Mouse (Mus musculus) brain, embryonic 14.5 days (tissue): ENCODE measurements around the gene Pdf. TPM values are rescaled to one million over a fixed set of nuclear protein-coding genes. Genes with fewer than 3 reads are reported as not detected.
"Not testable (repeated sequence)": the region's sequence is repeated elsewhere in the genome, so short reads cannot be mapped to it uniquely, and the experiment has no call there.

ENCODE experiments used
- DNase-seq: peaks from one replicate; pipeline ENCODE4 v3.0.0-alpha.2; 2011; ENCODE audit warnings: low read depth
- CTCF ChIP-seq: fragments of 200-500 bp; IDR thresholded peaks from 2 replicates; pipeline ENCODE4 v1.5.1; 2012; ENCODE audit warnings: inconsistent platforms, mild to moderate bottlenecking, moderate library complexity, borderline replicate concordance; ENCODE audit not compliant: insufficient read depth, insufficient read length; ENCODE audit errors: extremely low read depth
- POLR2A ChIP-seq: fragments of 200-500 bp; IDR thresholded peaks from 2 replicates; pipeline ENCODE4 v1.6.1; 2012; ENCODE audit warnings: mild to moderate bottlenecking, inconsistent platforms, borderline replicate concordance; ENCODE audit not compliant: poor library complexity, insufficient read depth, insufficient read length, severe bottlenecking; ENCODE audit errors: extremely low read depth
- polyA plus RNA-seq: library from polyadenylated mRNA; depleted of rRNA; stranded (reverse); fragments of >200 nt; gene quantifications from 2 replicates; pipeline ENCODE4 v1.2.3, GENCODE M21; 2012

Gene Pdf
- polyA plus RNA-seq, 1 experiment: 27.6 TPM

DNA sequence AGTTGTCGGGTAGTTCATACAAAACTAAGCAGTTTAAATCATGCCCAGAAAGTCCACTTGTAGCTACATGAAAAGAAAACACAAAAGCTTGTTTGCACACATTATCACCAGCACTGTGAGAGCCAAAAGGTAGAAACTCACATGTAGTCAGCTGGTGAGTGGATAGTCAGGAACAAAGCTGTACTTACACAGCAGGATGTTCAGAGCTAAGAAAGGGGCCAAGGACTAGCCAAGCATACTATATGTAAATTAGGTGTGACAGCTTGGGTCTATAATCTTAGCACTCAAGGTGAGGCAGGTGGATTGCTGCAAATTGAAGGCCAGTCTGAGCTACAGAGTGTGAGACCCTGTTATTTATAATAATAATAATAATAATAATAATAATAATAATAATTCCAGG lies 14.2 kb upstream of the Pdf start:
- TF ChIP-seq CTCF: no peak
- TF ChIP-seq POLR2A: no peak
- no peak for DNase-seq

DNA sequence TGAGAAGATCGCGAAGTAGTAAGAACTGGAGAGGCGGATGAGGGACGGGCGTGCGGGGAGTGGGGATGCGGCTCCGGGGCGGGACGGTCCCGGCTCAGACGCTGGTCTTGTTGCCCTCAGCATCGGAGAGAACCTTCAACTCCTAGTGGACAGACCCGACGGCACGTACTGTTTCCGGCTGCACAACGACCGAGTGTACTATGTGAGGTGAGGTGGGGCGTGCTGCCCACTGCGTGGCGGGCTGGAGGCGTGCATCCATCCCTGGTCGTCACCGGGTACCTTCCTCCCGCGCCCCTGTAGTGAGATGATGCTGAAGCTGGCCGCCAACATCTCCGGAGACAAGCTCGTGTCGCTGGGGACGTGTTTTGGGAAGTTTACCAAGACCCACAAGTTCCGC lies 8.6 kb upstream of the Pdf start:
- DNase-seq: no peak

DNA sequence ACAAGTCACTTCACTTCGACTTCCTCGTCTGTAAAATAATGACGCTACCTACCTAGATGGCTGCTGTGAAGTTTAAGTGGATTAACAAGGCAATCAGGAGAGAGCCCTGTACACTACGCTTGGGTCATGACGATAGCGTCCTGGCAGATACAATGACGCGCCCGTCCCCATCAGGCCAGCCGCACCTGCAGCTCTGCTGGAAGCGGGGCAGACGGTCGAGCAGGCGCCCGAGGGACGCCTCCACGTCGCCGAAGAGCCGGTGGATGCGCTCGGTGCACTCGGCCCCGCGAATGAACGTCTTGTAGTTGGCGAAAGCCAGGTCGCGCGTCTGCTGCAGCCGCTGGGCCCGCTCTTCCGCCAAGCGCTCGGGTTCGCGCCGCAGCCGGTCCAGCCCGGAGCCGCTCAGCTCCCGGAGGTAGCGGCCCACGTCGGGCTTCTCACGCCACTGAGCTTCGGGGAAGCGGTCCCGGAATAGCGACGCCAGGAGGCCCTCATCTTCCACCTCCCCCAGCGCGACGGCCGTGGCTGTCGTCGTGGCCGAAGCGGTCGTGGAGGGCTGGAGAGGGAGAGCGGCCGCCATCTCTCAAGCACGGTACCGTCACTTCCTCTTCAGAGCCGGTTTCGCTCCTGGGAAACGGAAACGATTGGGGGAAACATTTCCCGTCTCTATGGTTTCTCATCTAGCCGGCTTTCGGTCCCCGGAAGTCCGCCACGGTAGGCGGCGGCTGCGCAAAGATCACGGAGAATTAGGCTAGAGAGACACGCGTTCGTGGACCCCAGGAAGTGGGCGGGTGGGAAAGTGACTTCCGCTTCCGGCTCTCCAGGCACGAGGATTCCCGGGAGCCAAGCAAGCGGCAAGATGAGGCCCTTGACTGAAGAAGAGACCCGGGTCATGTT lies 7.9 kb upstream of the Pdf start, which contains the start of the genes Cog8 and Nip7:
Gene Cog8 (minus strand): TSS at position 614 of the 897 bp plus-strand sequence.
Gene Nip7 (plus strand): TSS at position 802 of the 897 bp plus-strand sequence.
- DNase-seq: peak; percentile 100
- TF ChIP-seq POLR2A: peak; percentile 55; the same call in 1 of the 2 replicates
- no peak for TF ChIP-seq CTCF

More for the DNA sequence above, 8.6 kb upstream of the Pdf start:
- TF ChIP-seq POLR2A: no peak
- TF ChIP-seq CTCF: no peak

DNA sequence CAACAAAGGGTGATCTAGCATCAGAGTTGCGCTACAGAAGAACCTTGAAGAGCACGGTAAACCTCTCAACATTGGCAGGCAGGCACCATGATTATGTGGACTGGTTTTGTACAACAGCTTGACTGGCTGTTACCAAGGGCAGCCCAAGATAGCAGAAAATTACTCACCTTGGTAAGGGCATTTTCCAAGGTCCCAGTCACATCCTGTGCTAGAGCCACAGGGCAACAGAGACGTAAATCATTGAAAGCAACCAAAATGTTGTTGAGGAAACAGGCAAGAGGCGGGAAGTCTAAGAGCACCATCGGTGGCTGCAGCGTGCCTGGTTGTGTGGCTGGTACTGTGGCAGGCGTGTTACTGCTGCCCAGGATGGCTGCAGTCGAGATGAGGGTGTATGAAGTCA lies 3.6 kb upstream of the Pdf start:
- DNase-seq: no peak
- no peak for TF ChIP-seq CTCF
- no peak for TF ChIP-seq POLR2A

DNA sequence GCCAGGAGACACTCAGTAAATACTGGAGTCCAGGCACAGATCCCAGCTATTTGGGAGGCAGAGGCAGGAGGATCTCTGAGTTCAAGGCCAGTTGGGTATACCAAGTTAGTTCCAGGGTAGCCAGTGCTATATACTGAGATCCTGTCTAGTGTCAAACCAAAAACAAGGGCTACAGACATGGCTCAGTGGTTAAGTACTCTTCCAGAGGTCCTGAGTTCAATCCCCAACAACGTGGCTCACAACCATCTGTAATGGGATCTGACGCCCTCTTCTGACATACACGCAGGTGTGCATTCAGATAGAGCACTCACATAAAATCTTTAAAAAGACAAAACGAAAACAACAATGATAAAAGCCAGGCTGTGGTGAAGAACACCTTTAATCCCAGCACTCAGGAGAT lies 1.1 kb upstream of the Pdf start:
- TF ChIP-seq CTCF: no peak
- no peak for TF ChIP-seq POLR2A
- DNase-seq: no peak

DNA sequence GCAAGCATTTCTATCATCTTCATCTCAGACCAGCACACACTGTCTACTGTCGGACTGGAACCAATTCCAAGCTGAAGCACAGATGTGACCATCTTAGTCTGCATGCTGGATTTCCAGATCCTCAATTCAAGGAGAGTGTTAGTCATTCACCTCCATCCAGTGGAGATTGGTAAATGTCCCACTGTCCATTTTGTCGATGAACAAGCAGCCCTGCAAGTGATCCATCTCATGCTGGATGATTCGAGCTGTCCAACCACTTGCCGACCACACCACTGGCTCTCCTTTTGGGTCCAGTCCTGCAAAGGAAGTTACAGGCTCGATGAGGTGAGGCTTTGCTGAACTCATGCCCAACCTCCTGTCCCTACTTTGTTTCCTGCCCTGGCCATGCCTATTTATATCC lies 1.4 kb downstream of the Pdf start:
- DNase-seq: no peak
- no peak for TF ChIP-seq CTCF
- TF ChIP-seq POLR2A: no peak

DNA sequence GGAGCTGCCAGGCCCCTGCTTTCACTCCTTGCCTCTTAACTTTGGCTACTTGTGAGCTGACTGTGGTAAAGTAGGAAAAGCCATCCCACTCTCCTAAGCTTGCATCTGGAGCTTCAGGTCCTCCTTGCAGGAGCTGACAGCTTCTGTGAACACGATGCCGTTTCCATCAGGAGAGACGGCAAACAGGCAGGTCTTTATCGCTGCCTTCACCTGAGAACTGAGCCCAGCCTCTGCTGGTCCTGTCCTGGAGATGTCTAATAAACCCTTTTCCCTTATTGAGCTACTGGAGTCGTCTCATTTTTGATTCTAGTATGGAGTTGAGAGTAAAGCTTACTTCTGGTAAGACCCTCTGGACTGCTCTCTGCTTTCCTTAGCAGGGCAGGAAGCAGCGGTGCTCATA lies 2.9 kb downstream of the Pdf start:
- TF ChIP-seq CTCF: no peak
- no peak for TF ChIP-seq POLR2A
- DNase-seq: no peak

DNA sequence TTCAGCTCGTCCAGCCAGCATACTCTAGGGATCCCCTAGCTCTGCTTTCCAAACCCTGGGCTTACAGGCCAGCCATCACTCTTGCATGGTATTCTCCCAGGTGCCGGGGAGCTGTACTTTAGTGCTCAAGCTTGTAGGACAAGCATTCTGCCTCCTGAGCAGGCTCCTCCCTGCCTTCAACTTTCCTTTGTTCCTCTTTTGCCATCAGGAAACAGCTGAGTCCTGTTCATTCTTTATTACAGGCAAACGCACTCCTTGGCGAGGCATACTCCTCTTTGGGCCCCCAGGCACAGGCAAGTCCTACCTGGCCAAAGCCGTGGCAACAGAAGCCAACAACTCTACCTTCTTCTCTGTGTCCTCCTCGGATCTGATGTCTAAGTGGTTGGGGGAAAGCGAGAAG lies 7.8 kb downstream of the Pdf start:
- no peak for TF ChIP-seq CTCF
- no peak for TF ChIP-seq POLR2A
- no peak for DNase-seq

DNA sequence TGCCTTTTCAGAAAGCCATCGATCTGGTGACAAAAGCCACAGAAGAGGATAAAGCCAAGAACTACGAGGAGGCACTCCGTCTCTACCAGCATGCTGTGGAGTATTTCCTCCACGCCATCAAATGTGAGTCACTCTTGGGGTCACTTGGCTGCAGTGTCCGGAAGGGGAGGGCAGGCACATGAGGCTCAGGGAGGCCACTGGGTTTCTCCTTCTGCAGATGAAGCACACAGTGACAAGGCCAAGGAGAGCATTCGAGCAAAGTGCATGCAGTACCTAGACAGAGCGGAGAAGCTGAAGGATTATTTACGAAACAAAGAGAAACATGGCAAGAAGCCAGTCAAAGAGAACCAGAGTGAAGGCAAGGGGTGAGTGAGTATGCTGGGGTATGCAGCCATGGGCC lies 11.8 kb downstream of the Pdf start:
- no peak for DNase-seq
- no peak for TF ChIP-seq CTCF
- no peak for TF ChIP-seq POLR2A

DNA sequence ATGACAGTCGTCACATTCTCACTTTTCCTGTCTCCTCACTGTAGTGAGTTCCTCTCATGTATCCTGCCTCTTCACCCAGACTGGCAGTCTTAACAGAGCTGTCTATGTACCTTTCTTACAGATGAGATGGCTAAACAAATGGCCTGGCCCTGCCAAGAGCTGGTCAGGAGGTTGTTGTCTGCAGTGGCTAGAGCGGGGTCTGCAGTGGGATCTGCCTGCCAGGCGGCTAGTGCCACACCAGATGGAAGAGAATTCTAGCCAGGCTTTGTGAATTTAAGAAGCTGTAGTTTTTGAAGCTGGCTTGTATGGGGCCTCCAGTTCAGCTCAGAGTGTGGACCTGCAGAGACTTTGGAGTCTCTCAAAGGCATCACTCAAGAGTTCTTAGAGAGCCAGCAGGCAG lies 12.8 kb downstream of the Pdf start:
- TF ChIP-seq CTCF (no peak), POLR2A (no peak)
- DNase-seq: no peak

DNA sequence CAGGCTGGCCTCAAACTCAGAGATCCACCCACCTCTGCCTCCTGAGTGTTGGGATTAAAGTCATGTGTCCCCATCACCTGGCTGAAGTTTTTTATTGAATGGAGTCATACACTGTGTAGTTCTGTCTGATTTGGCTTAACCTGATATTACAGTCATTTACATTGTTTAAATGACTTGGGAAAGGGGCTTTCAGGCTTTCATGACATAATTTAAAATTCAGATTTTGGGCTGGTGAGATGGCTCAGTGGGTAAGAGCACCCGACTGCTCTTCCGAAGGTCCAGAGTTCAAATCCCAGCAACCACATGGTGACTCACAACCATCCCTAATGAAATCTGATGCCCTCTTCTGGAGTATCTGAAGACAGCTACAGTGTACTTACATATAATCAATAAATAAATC lies 14.8 kb downstream of the Pdf start:
- not testable (repeated sequence) for DNase-seq

DNA sequence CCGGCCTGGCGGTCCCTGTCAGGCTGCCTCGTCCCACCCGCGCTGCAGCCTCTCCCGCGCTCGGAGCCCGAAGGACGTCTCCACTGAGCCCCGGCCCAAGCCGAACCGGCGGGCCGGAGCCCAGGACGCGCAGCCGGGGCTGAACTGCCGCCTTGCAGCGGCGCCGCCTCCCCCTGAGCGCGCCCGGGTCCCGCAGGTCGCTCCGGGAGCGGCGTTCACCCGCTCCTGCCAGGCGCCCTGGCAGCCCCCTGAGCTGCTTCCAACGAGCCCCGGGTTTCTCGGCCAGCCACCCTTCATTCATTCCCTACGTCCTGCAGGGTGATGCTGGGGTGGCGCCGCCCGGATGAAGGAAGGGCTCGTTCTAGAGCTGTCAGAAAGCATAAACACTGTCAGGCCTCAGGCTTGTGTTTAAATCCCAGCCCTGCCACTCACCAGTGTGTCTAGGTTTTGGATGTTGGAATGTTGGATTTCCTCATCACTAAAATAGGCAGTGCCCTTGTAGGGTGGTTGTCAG lies 16.8 kb downstream of the Pdf start:
- TF ChIP-seq CTCF (no peak), POLR2A (no peak)
- no peak for DNase-seq
